Mouse (Mus musculus): ENCODE results near the gene Gm21921.
"Not testable (repeated sequence)": the region's sequence is repeated elsewhere in the genome, so short reads cannot be mapped to it uniquely, and the experiment has no call there.

Gene Gm21921

DNA sequence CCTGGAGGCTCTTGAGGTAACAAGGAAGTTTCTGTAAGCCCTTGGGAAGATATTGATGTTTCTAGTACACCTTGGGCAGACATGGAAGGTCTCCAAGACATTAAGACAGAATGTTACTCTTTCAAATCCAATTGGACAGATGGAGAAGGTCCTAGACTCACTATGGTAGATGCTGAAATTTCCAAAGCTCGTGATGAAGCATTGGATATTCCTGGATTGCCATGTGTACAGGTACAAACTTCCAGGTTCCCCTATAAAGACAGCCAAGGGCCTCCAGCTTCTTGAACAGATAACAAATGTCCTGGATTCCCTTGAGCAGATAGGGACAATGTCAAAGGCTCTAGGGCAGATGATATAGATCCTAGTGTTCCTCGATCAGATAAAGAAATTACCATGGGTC, at the start of gene Gm21921:
TSS of gene Gm21921 (minus strand) at position 101 of the 400 bp plus-strand sequence.
- not testable (repeated sequence) for DNase-seq (ENCODE audit: inconsistent ontology term)
